Mouse (Mus musculus): ENCODE data around the gene Myoz1. TPM values are rescaled to one million over a fixed set of nuclear protein-coding genes. Genes with fewer than 3 reads are reported as not detected.
"Not testable (repeated sequence)": the region's sequence is repeated elsewhere in the genome, so short reads cannot be mapped to it uniquely, and the experiment has no call there.

The Myoz1 gene
- total RNA-seq (2021): 1,000 to 10,000 TPM; 2,763 to 3,247 TPM
- long read RNA-seq, experiment 1, transcript Myoz1-201 (6 exons, 1,289 nt): major isoform, 4,599 of 5,037 reads
- long read RNA-seq, experiment 1, transcript Myoz1-203 (2 exons, 405 nt): minor isoform, 163 of 5,037 reads
- long read RNA-seq, experiment 1, partial matches to known transcripts: 115 of 5,037 reads
- long read RNA-seq, experiment 1, other reads (novel, unspliced or antisense): 157 of 5,037 reads
- long read RNA-seq, experiment 2, transcript Myoz1-203 (2 exons, 405 nt): minor isoform, 111 of 3,792 reads
- long read RNA-seq, experiment 2, transcript Myoz1-201 (6 exons, 1,289 nt): major isoform, 3,431 of 3,792 reads
- long read RNA-seq, experiment 2, partial matches to known transcripts: 121 of 3,792 reads
- long read RNA-seq, experiment 2, other reads (novel, unspliced or antisense): 126 of 3,792 reads

GRCm38 (mm10) chr14:20656361-20656760, at the start of gene Myoz1:
Myoz1 (minus strand) TSS chr14:20656540.
- DNase-seq (ENCODE audit: low spot score): peak; percentile 81

DNA sequence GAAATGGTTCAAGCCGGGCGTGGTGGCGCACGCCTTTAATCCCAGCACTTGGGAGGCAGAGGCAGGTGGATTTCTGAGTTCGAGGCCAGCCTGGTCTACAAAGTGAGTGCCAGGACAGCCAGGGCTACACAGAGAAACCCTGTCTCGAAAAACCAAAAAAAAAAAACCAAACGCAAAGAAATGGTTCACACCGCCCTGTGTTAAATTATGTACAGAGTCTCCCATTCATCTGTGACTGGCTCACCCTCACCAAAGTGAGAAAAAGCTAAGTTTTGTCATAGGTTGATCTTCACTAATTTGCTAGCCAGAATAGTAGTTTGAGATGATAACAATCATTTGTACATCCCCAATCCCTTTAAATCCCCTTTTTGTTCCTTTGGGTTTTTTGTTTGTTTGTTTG, 47.1 kb upstream of the Myoz1 start:
- DNase-seq (ENCODE audit: low spot score): not testable (repeated sequence)

GRCm38 (mm10) chr14:20702741-20703381, 46.5 kb upstream of the Myoz1 start, which contains the start of gene Chchd1:
Chchd1 (plus strand) TSS chr14:20703006.
- DNase-seq (ENCODE audit: low spot score): peak; percentile 93

DNA sequence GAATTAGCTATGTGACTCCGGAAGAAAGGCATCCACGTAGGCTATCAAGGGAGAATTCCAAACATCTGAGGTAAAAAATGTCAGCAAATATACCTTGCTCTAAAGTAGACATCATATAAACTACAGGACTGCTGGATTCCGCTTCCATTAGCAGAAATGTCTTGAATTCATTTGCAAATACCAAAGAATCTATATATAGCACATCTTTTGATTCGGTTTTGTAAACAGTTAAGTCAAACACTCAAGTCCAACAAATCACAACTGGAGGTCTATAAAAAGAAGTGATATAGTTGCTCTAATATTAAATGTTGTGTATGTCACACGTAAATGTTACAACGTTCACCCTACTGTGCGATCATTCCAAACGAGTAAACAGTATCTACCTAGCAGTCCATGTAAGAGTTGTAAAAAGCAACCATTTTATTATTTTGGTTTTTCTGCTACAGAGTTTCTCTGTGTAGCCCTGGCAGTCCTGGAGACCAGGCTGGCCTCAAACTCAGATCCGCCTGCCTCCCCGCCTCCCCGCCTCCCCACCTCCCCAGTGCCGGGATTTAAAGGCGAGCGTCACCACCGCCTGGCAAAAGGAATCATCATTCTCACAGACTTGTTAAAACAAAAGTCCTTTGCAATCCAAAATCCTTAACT, 45.9 kb upstream of the Myoz1 start:
- DNase-seq (ENCODE audit: low spot score): no peak

DNA sequence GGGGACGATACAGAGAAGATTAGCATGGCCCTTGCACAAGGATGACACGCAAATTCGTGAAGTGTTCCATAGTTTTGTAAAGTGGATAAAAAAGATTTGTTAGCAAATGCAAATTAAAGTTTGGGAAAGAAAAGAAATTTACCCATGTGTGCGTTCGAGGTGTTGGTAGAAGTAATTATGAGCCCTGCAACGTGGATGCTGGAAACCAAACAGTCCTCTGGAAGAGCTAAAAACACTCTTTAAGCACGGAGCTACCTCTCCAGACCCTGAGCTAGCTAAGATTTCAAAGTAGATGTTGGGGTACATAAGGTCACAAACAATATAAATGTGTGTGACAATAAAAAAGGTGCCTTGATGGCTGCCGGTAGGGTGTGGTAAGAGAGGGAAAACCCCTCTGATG, 45.2 kb upstream of the Myoz1 start:
- no peak for DNase-seq (ENCODE audit: low spot score)

GRCm38 (mm10) chr14:20700362-20700761, 44.0 kb upstream of the Myoz1 start:
- no peak for DNase-seq (ENCODE audit: low spot score)

- DNase-seq (ENCODE audit: low spot score): no peak
Observed at GRCm38 (mm10) chr14:20698515-20698914, 42.2 kb upstream of the Myoz1 start.

GRCm38 (mm10) chr14:20696986-20697385, 40.6 kb upstream of the Myoz1 start:
- DNase-seq (ENCODE audit: low spot score): peak; percentile 34

GRCm38 (mm10) chr14:20695761-20696520, 39.6 kb upstream of the Myoz1 start:
- peak; percentile 20 for DNase-seq (ENCODE audit: low spot score)

- DNase-seq (ENCODE audit: low spot score): peak; percentile 80
Observed at GRCm38 (mm10) chr14:20694884-20695760, 38.8 kb upstream of the Myoz1 start, which contains the start of gene Fut11. Fut11 (plus strand) TSS chr14:20694968.

GRCm38 (mm10) chr14:20694185-20694883, 38.0 kb upstream of the Myoz1 start:
- DNase-seq (ENCODE audit: low spot score): no peak

GRCm38 (mm10) chr14:20693589-20694101, 37.3 kb upstream of the Myoz1 start:
- no peak for DNase-seq (ENCODE audit: low spot score)

- DNase-seq (ENCODE audit: low spot score): no peak
Observed at GRCm38 (mm10) chr14:20691772-20692171, 35.4 kb upstream of the Myoz1 start.

DNA sequence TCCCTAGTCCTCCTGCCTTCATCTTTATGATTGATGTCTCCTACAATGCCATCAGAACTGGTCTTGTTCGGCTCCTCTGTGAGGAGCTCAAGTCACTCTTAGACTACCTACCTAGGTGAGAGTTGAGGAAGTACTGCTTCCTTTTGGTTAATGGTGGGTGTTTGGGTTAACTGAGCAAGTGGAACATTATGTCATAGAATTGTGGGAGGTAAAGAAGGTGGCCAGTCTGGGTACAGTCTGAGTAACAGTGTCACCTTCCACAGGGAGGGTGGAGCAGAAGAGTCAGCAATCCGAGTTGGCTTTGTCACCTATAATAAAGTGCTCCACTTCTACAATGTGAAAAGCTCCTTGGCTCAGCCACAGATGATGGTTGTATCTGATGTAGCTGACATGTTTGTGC, 32.7 kb upstream of the Myoz1 start:
- no peak for DNase-seq (ENCODE audit: low spot score)

DNA sequence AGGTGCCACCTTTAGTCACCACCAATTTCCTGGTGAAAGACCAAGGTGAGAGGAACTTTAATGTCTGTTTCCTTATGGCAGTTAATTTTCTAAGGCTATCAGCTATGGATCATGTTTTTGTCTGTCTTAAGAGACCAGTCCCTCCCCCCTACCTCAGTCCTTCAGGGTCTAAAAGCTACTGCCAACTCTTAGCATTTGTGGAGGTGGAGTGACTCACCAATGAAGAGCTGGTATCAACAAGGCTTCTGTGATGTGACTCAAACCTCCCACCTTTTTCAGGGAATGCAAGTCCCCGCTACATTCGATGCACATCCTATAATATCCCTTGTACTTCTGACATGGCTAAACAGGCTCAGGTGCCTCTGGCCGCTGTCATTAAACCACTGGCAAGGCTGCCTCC, 30.2 kb upstream of the Myoz1 start:
- no peak for DNase-seq (ENCODE audit: low spot score)

GRCm38 (mm10) chr14:20682498-20682897, 26.2 kb upstream of the Myoz1 start:
- DNase-seq (ENCODE audit: low spot score): no peak

DNA sequence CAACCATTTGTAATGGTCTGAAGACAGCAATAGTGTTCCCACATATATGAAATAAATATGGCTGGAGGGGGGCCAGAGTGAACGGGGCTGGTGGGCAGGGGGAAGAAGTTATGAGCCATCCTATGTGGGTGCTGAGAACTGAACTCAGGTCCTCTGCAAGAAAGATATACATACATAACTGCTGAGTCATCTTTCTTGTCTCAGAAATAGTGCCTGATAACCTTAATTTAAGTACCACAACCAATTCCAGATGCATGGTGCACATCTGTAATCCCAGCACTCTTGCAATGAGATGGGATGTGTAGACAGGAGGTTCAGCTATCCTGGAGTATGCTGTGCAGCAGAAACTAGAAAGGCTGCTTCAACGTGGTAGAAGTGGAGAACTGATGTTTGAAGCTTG, 25.4 kb upstream of the Myoz1 start:
- DNase-seq (ENCODE audit: low spot score): no peak

DNA sequence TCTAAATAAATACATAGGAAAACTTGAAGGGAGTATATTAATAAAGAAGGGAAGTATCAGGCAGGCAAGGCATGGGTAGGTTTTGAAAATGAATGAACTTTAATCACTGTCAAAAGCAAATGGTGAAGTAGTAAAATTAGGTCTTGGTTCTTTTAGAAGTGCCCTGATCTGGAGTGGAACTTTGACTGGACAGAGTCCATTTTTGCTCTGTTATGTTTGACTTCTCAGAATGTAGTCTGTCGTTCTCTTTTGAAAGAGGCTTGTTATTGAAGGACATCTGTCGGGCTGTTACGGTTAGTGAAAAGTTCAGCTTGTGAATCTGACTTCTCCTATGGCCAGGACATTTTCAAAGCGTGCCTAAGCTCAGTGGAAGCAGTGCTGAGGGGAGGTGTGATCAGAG, 21.6 kb upstream of the Myoz1 start:
- DNase-seq (ENCODE audit: low spot score): no peak

GRCm38 (mm10) chr14:20674064-20674833, 17.9 kb upstream of the Myoz1 start, which contains the start of gene Sec24c:
Sec24c (plus strand) TSS chr14:20674308.
- DNase-seq (ENCODE audit: low spot score): peak; percentile 99
